Mouse (Mus musculus): Measurements from ENCODE around the gene Dazap2. TPM values are rescaled to one million over a fixed set of nuclear protein-coding genes. Genes with fewer than 3 reads are reported as not detected.

Gene Dazap2
- total and polyA plus RNA-seq, 3 experiments: 100 to 341 (median 233) TPM

- TF ChIP-seq CHD1 (IDR thresholded peaks at IDR 0.05; ENCODE audit: low read depth, low read length) (no peak), MYC (IDR thresholded peaks at IDR 0.05; ENCODE audit: low read depth, low read length) (0 out of 2 replicates have a peak, but pooled peaks have one; percentile 55), EP300 (IDR thresholded peaks at IDR 0.05; ENCODE audit: low read depth in 1 of 2, low read length in 2 of 2) (peak in 1 of 2 experiments; percentile 75; a peak in 2 of 4 replicates)
Observed at GRCm38 (mm10) chr15:100669337-100669736, 54.2 kb downstream of the Dazap2 start, which contains the start of gene Bin2 (continued).

- H3K36me3 ChIP-seq (ENCODE audit: control insufficient read depth in 1 of 2, insufficient read depth in 2 of 2, low read length in 2 of 2): peaks cover 0 to 52% of the 10 kb centered on the region in 2 experiments; a peak in 2 of 4 replicates
- no peaks in the 10 kb centered on the region for H3K9me3 ChIP-seq (replicated peaks; ENCODE audit: insufficient read depth, low read length)
- no peak overlapping the region for H3K4me3 ChIP-seq (ENCODE audit: control insufficient read depth in 1 of 2, insufficient read depth in 1 of 2, low read depth in 2 of 2, low read length in 2 of 2)
- H3K9ac ChIP-seq (ENCODE audit: control insufficient read depth, low read depth, low read length, poor library complexity, severe bottlenecking): no peak overlapping the region
- H3K27me3 ChIP-seq (ENCODE audit: control insufficient read depth in 1 of 2, insufficient read depth in 2 of 2, low read length in 2 of 2): no peaks in the 10 kb centered on the region
- TF ChIP-seq MYC (IDR thresholded peaks at IDR 0.05; ENCODE audit: low read depth, low read length): 0 out of 2 replicates have a peak, but pooled peaks have one; percentile 18
- TF ChIP-seq EP300 (IDR thresholded peaks at IDR 0.05; ENCODE audit: low read depth in 1 of 2, low read length in 2 of 2): no peak
- peak overlapping the region; percentile 5; the same call in 1 of the 2 replicates for H3K27ac ChIP-seq (ENCODE audit: control insufficient read depth, low read depth, low read length)
- peak; percentile 42 for DNase-seq (ENCODE audit: low read depth, low spot score)
- H3K79me2 ChIP-seq (ENCODE audit: control insufficient read depth, insufficient read depth, low read length, poor library complexity): peaks cover 31% of the 10 kb centered on the region
- H3K4me1 ChIP-seq (ENCODE audit: control insufficient read depth in 1 of 2, insufficient read depth in 2 of 2, low read length in 2 of 2): peaks cover 37 to 59% of the 10 kb centered on the region in 2 experiments
Observed at GRCm38 (mm10) chr15:100670004-100670403, 54.9 kb downstream of the Dazap2 start.

Other genes starting within 250 kb of the Dazap2 start
- gene Gm5475, start 193.2 kb upstream of the Dazap2 start, total RNA-seq (2012; rRNA removed): 0.15 TPM in 1 of 2 replicates, not detected in the other
- gene Gm5475, start 193.2 kb upstream of the Dazap2 start, polyA plus RNA-seq (2012; ENCODE audit: insufficient read depth in 1 of 2, insufficient read length in 2 of 2, low read depth in 1 of 2, low replicate concordance in 2 of 2, missing spikeins in 1 of 2): under 1 TPM in 1 of 2 experiments, not detected in 1; 0.14 TPM
- gene Slc11a2, start 190.3 kb upstream of the Dazap2 start, total RNA-seq (2012; rRNA removed): 52.7 and 69.0 TPM in 2 replicates
- gene Slc11a2, start 190.3 kb upstream of the Dazap2 start, polyA plus RNA-seq (2012; ENCODE audit: insufficient read depth in 1 of 2, insufficient read length in 2 of 2, low read depth in 1 of 2, low replicate concordance in 2 of 2, missing spikeins in 1 of 2): 100 to 1,000 TPM in 1 of 2 experiments, not detected in 1; 112 TPM
- gene Letmd1, start 146.3 kb upstream of the Dazap2 start, total RNA-seq (2012; rRNA removed): 30.1 and 38.8 TPM in 2 replicates
- gene Letmd1, start 146.3 kb upstream of the Dazap2 start, polyA plus RNA-seq (2012; ENCODE audit: insufficient read depth in 1 of 2, insufficient read length in 2 of 2, low read depth in 1 of 2, low replicate concordance in 2 of 2, missing spikeins in 1 of 2): 100 to 1,000 TPM in 1 of 2 experiments, 10 to 100 TPM in 1; 64.3 to 277 TPM
- 5.3 and 5.8 TPM in 2 replicates for gene Csrnp2, start 119.9 kb upstream of the Dazap2 start, total RNA-seq (2012; rRNA removed)
- 1 to 10 TPM in 1 of 2 experiments, not detected in 1; 4.2 TPM for gene Csrnp2, start 119.9 kb upstream of the Dazap2 start, polyA plus RNA-seq (2012; ENCODE audit: insufficient read depth in 1 of 2, insufficient read length in 2 of 2, low read depth in 1 of 2, low replicate concordance in 2 of 2, missing spikeins in 1 of 2)
- gene Tfcp2, start 63.3 kb upstream of the Dazap2 start, total RNA-seq (2012; rRNA removed): 15.4 and 21.5 TPM in 2 replicates
- gene Tfcp2, start 63.3 kb upstream of the Dazap2 start, polyA plus RNA-seq (2012; ENCODE audit: insufficient read depth in 1 of 2, insufficient read length in 2 of 2, low read depth in 1 of 2, low replicate concordance in 2 of 2, missing spikeins in 1 of 2): 10 to 100 TPM in 1 of 2 experiments, not detected in 1; 20.4 TPM
- 0.46 and 0.59 TPM in 2 replicates for gene Pou6f1, start 15.4 kb upstream of the Dazap2 start, total RNA-seq (2012; rRNA removed)
- gene Pou6f1, start 15.4 kb upstream of the Dazap2 start, polyA plus RNA-seq (2012; ENCODE audit: insufficient read depth in 1 of 2, insufficient read length in 2 of 2, low read depth in 1 of 2, low replicate concordance in 2 of 2, missing spikeins in 1 of 2): 1 to 10 TPM in 1 of 2 experiments, not detected in 1; 2.5 TPM
- gene Smagp, start 21.6 kb downstream of the Dazap2 start, total RNA-seq (2012; rRNA removed): 1.6 and 2.6 TPM in 2 replicates
- gene Smagp, start 21.6 kb downstream of the Dazap2 start, polyA plus RNA-seq (2012; ENCODE audit: insufficient read depth in 1 of 2, insufficient read length in 2 of 2, low read depth in 1 of 2, low replicate concordance in 2 of 2, missing spikeins in 1 of 2): 10 to 100 TPM in 1 of 2 experiments, not detected in 1; 22.6 TPM
- gene Bin2, start 54.2 kb downstream of the Dazap2 start, total RNA-seq (2012; rRNA removed): 79.9 and 94.7 TPM in 2 replicates
- 100 to 1,000 TPM; 106 to 128 TPM for gene Bin2, start 54.2 kb downstream of the Dazap2 start, polyA plus RNA-seq (2012; ENCODE audit: insufficient read depth in 1 of 2, insufficient read length in 2 of 2, low read depth in 1 of 2, low replicate concordance in 2 of 2, missing spikeins in 1 of 2)
- gene Cela1, start 72.6 kb downstream of the Dazap2 start, total RNA-seq (2012; rRNA removed): 42.2 and 60.3 TPM in 2 replicates
- 10 to 100 TPM in 1 of 2 experiments, not detected in 1; 51.4 TPM for gene Cela1, start 72.6 kb downstream of the Dazap2 start, polyA plus RNA-seq (2012; ENCODE audit: insufficient read depth in 1 of 2, insufficient read length in 2 of 2, low read depth in 1 of 2, low replicate concordance in 2 of 2, missing spikeins in 1 of 2)
- 17.0 and 17.5 TPM in 2 replicates for gene Galnt6, start 114.0 kb downstream of the Dazap2 start, total RNA-seq (2012; rRNA removed)
- 10 to 100 TPM in 1 of 2 experiments, not detected in 1; 16.1 TPM for gene Galnt6, start 114.0 kb downstream of the Dazap2 start, polyA plus RNA-seq (2012; ENCODE audit: insufficient read depth in 1 of 2, insufficient read length in 2 of 2, low read depth in 1 of 2, low replicate concordance in 2 of 2, missing spikeins in 1 of 2)
- 0.35 and 0.72 TPM in 2 replicates for gene Slc4a8, start 146.4 kb downstream of the Dazap2 start, total RNA-seq (2012; rRNA removed)
- gene Slc4a8, start 146.4 kb downstream of the Dazap2 start, polyA plus RNA-seq (2012; ENCODE audit: insufficient read depth in 1 of 2, insufficient read length in 2 of 2, low read depth in 1 of 2, low replicate concordance in 2 of 2, missing spikeins in 1 of 2): 1 to 10 TPM in 1 of 2 experiments, not detected in 1; 2.5 TPM

Data from MEL (cell line).